Mouse (Mus musculus) lung, adult 2 months (tissue): ENCODE results near the gene Cldn10.

Experiments
- CTCF ChIP-seq: fragments of 200-500 bp; IDR thresholded peaks from 2 replicates; pipeline ENCODE4 v1.5.1; 2011; ENCODE audit warnings: mild to moderate bottlenecking, low read length, control low read depth; ENCODE audit not compliant: insufficient read depth
- POLR2A ChIP-seq: fragments of 200-500 bp; IDR thresholded peaks from 2 replicates; pipeline ENCODE4 v1.6.1; 2011; ENCODE audit warnings: low read depth, mild to moderate bottlenecking, control low read depth, low read length, borderline replicate concordance; ENCODE audit errors: extremely low read depth

- no peak for TF ChIP-seq CTCF
- TF ChIP-seq POLR2A, result no peak
These were observed 90.7 kb downstream of the Cldn10 start for GRCm38 (mm10) chr14:118878346-118878910.
